Mouse (Mus musculus) lung, postnatal 0 days (tissue): ENCODE measurements at regions not wholly inside any gene's neighbourhood (a gene's known extent, or its start where the extent isn't known, plus 50 kb on each side); places are given as distances from the start of the nearest gene placed in this dataset.
A peak's percentile ranks its signal among the peaks of the same experiment; 100 is the strongest.

Source experiments
- ATAC-seq: fragments of 200-750 bp; cut with Nextera tagmentation; 2 replicates; pipeline ENCODE4 v1.8.0; 2017; ENCODE audit warnings: moderate library complexity
- DNase-seq: peaks from one replicate; pipeline ENCODE4 v3.0.0-alpha.2; 2016; ENCODE audit warnings: low spot score
- H3K27ac ChIP-seq: fragments of 300-500 bp; sonication (generic); 2 replicates; pipeline ENCODE4 v1.5.1; 2014; ENCODE audit warnings: antibody characterized with exemption, mild to moderate bottlenecking, low read length, mixed read lengths
- H3K27me3 ChIP-seq: fragments of 300-500 bp; sonication (generic); replicated peaks from 2 replicates; pipeline ENCODE4 v1.6.1; 2014; ENCODE audit warnings: low read length, mixed read lengths; ENCODE audit not compliant: insufficient read depth
- H3K36me3 ChIP-seq: fragments of 300-500 bp; sonication (generic); 2 replicates; pipeline ENCODE4 v1.6.1; 2014; ENCODE audit warnings: low read length, mixed read lengths; ENCODE audit not compliant: insufficient read depth
- H3K4me1 ChIP-seq: fragments of 300-500 bp; sonication (generic); 2 replicates; pipeline ENCODE4 v1.6.1; 2014; ENCODE audit warnings: antibody characterized with exemption, low read depth, low read length, mixed read lengths; ENCODE audit not compliant: insufficient read depth
- H3K4me2 ChIP-seq: fragments of 300-500 bp; sonication (generic); replicated peaks from 2 replicates; pipeline ENCODE4 v1.6.1; 2014; ENCODE audit warnings: low read depth, mild to moderate bottlenecking, low read length, moderate library complexity, mixed read lengths
- H3K4me3 ChIP-seq: fragments of 300-500 bp; sonication (generic); 2 replicates; pipeline ENCODE4 v1.5.1; 2014; ENCODE audit warnings: low read depth, low read length
- H3K9ac ChIP-seq: fragments of 300-500 bp; sonication (generic); replicated peaks from 2 replicates; pipeline ENCODE4 v1.6.1; 2014; ENCODE audit warnings: low read depth, mild to moderate bottlenecking
- H3K9me3 ChIP-seq: fragments of 300-500 bp; sonication (generic); 2 replicates; pipeline ENCODE4 v1.6.1; 2016; ENCODE audit warnings: low read length, mixed read lengths
- CTCF ChIP-seq: IDR thresholded peaks from 2 replicates; pipeline ENCODE4 v1.5.1; 2016; ENCODE audit warnings: antibody characterized with exemption, mild to moderate bottlenecking
- EP300 ChIP-seq: IDR thresholded peaks from 2 replicates; pipeline ENCODE4 v1.6.1; 2016; ENCODE audit warnings: antibody characterized with exemption, mild to moderate bottlenecking, control low read depth
- WGBS: fragments of 180-500 bp; shearing (Covaris S2); extraction: QIAGEN DNeasy Blood & Tissue Kit; methylation state at CpG from one replicate; pipeline ENCODE4 v1.1.7; 2014; 5-methylcytosine and 5-hydroxymethylcytosine counted together

DNA sequence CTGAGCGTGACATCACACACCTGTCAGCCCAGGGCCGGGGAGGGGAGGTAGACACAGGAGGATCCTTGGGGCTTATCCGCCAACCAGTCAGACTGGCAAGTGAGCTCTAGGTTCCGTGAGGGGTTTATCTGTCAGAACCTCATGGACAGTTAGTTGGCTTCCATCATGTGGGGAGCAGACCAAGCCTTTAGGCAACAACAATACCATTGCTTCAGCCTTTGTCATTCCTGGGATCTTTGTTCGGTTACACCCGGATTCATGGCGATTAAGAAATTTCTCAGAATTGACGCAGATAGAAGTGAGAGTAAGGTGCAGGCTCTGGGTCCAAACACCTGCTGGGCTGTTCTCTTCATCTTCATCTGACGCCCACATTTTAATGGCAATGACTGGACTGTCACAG, 131.4 kb downstream of the Bcl2l11 start:
- Histone ChIP-seq H3K27me3 (no peaks in the 10 kb centered on the region), H3K4me2 (no peak overlapping the region), H3K9me3 (no peaks in the 10 kb centered on the region), H3K36me3 (no peaks in the 10 kb centered on the region), H3K4me3 (no peak overlapping the region), H3K27ac (no peak overlapping the region), H3K4me1 (no peaks in the 10 kb centered on the region), H3K9ac (no peak overlapping the region)
- 76% methylated on average over 9 of the region's 9 CpGs for WGBS
- DNase-seq (no peak), ATAC-seq (no peak)
- no peak for TF ChIP-seq EP300
- no peak for TF ChIP-seq CTCF

DNA sequence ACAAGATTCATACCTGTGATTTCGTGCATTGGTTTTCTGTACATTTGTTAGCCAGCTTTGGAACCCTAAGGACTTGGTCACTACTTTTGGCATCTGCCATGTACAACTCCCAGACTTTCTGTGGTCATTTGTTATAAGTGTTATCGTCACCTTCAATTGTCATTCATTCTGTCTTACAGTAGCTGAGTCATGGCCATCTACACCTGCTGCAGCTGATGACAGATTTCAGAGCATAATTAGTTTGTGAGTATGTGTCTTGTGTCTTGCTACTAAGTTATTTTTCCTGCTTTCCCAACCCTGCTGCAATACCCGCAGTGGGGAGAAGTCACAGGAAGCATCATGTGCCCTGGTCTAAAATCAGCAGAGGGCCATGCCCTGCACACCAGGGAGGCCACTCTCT, 138.0 kb downstream of the Bcl2l11 start:
- 90% methylated on average over 3 of the region's 3 CpGs for WGBS
- Histone ChIP-seq H3K9ac (no peak overlapping the region), H3K4me3 (no peak overlapping the region), H3K27ac (no peak overlapping the region), H3K9me3 (no peaks in the 10 kb centered on the region), H3K36me3 (no peaks in the 10 kb centered on the region), H3K4me2 (no peak overlapping the region), H3K4me1 (no peaks in the 10 kb centered on the region), H3K27me3 (no peaks in the 10 kb centered on the region)
- ATAC-seq (no peak), DNase-seq (no peak)
- TF ChIP-seq EP300 (no peak), CTCF (no peak)

DNA sequence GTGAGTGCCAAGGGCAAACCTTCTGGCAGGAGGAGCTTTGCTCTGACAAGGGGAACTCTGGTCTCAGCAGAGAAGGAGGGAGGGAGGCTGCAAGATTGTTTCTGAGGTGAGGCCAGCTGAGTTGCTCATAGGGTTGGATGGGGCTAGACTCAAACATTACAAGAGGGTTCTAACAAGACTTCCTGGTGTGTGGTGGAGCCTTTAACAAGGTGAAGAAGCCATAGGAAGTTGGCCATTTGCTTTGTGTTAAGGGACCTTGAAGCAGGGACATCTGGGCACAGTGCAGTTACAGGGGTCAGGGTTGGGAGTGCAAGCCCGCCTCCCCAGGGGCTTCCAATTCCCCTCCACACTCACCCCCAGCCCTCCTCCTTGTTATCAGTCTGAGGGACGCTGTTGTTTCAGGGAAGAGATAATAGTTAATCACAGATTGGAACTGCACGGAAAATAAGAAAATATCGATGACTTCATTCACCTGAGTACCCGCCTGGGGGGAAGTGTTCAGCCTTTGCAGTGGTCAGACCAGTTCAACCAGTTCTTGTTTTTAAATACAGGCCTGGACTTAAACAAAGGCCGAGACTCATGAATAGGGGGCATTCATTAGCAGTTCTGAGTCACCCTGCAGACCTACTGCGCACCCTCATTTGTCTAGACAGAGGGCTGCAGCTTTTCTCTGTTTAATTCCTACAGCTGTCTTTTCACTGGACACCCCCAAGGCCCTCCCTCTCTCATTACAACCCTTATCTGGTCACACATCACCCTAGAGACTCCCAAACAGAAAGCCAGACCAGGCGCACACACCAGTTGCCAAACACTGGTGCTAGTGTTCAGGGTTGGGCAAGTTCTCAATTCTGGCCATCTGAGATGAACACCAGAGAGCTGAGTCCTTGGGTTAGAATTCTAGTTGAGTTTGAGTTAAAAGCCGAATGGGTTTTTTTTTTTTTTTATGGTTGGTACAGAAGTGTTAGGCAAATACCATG, 139.5 kb downstream of the Bcl2l11 start:
- no peaks in the 10 kb centered on the region for H3K4me1 ChIP-seq
- H3K9me3 ChIP-seq, result no peaks in the 10 kb centered on the region
- H3K27me3 ChIP-seq, result no peaks in the 10 kb centered on the region
- TF ChIP-seq CTCF (no peak), EP300 (peak; percentile 56)
- DNase-seq (peak; percentile 68), ATAC-seq (peak; percentile 84)
- no peak overlapping the region for H3K9ac ChIP-seq
- peak overlapping the region; percentile 12 for H3K27ac ChIP-seq
- WGBS, result 40% methylated on average over 9 of the region's 9 CpGs
- no peak overlapping the region for H3K4me3 ChIP-seq
- H3K4me2 ChIP-seq, result no peak overlapping the region
- no peaks in the 10 kb centered on the region for H3K36me3 ChIP-seq

DNA sequence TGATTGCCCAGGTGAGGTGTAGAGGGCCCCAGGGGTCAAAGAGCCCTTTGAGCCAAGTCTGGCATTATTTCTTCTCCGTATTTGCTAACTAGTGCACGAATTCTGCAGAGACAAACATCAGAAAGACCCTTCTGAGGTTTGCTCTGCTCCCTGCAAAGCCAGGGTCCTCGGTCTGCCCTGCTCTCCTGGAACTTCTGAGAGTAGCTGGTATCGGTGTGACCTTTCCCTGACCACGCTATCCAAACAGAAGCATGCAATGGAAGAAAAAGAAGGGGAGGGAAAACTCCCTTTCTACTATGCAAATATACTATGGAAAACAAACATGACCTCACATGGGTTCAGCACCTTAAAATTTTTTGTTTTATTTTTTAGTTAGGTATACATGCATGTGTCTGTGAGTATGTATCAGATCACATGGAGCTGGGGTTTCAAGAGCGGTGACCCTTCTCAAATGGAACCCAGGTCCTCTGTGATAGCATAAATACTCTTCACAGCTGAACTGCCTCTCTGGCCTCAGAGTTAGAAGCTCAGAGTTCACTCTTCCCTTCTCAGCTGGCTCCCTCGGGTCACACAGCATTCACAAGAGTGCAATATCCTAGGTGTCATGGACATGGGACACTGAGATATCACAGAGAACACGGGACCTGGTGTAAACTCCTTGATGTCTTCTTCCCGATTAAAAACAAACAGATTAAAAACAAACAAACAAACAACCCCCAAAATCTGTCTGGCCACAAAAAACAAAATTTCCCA, 144.7 kb downstream of the Bcl2l11 start:
- Histone ChIP-seq H3K4me1 (no peaks in the 10 kb centered on the region), H3K9me3 (no peaks in the 10 kb centered on the region), H3K9ac (no peak overlapping the region), H3K27me3 (no peaks in the 10 kb centered on the region), H3K36me3 (no peaks in the 10 kb centered on the region), H3K4me2 (no peak overlapping the region), H3K4me3 (no peak overlapping the region), H3K27ac (no peak overlapping the region)
- DNase-seq (no peak), ATAC-seq (no peak)
- 24% methylated on average over 9 of the region's 9 CpGs for WGBS
- TF ChIP-seq EP300 (no peak), CTCF (no peak)

DNA sequence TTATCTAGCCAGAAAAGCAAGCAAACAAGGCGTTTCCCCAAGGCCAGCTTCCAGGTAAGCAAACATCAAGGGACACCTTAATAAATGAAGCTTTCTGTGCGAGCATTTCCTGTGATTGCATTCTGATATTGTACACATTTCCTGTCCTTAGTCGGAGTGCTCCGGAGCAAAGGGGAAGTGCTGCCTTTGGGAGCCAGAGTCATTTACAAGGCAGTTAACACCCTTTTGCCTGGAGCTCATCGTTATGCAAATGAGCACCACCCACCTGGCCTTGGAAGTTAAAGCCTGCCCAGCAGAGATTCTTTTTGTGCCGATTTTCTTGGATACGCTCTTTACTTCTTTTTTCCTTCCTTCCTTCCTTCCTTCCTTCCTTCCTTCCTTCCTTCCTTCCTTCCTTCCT, 147.0 kb downstream of the Bcl2l11 start:
- no peak overlapping the region for H3K27ac ChIP-seq
- DNase-seq (no peak), ATAC-seq (no peak)
- H3K36me3 ChIP-seq, result no peaks in the 10 kb centered on the region
- H3K9me3 ChIP-seq, result no peaks in the 10 kb centered on the region
- peaks cover 2% of the 10 kb centered on the region; the same call in 1 of the 2 replicates for H3K4me1 ChIP-seq
- no peak for TF ChIP-seq CTCF
- TF ChIP-seq EP300, result no peak
- H3K27me3 ChIP-seq, result no peaks in the 10 kb centered on the region
- no peak overlapping the region for H3K4me3 ChIP-seq
- no peak overlapping the region for H3K4me2 ChIP-seq
- no peak overlapping the region for H3K9ac ChIP-seq
- 19% methylated on average over 7 of the region's 7 CpGs for WGBS

DNA sequence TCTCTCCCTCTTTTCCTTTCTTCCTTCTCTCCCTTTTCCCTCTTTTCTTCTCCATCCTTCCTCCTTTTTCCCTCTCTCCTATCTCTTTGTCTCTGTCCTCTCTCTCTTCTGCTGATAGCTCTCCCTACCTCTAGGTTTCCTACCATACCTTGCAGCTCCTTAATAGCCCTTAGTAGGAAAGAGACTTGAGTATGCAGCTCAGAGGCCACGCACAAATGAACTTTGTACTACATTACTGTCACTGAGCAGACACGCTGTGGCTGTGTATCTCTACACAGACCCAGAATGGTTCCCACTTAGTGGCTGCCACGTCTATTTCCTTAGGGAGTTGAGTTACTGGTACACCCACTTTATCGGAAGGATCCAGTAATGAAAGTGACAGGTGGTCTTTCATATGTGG, 147.5 kb downstream of the Bcl2l11 start:
- no peak overlapping the region for H3K9ac ChIP-seq
- H3K27me3 ChIP-seq, result no peaks in the 10 kb centered on the region
- 72% methylated on average over 4 of the region's 4 CpGs for WGBS
- H3K4me3 ChIP-seq, result no peak overlapping the region
- no peak overlapping the region for H3K27ac ChIP-seq
- no peaks in the 10 kb centered on the region for H3K9me3 ChIP-seq
- peaks cover 7% of the 10 kb centered on the region; the same call in 1 of the 2 replicates for H3K4me1 ChIP-seq
- no peak overlapping the region for H3K4me2 ChIP-seq
- no peak for TF ChIP-seq EP300
- TF ChIP-seq CTCF, result no peak
- ATAC-seq (no peak), DNase-seq (no peak)
- H3K36me3 ChIP-seq, result no peaks in the 10 kb centered on the region
